Mouse (Mus musculus): Measurements from ENCODE around the gene Ror1.

Ror1 gene

GRCm38 (mm10) chr4:100435281-100436168 lies 339.9 kb downstream of the Ror1 start:
- in situ Hi-C loops (cut with MboI; ENCODE audit: low sequenced_read_pairs) = no loop called here

DNA sequence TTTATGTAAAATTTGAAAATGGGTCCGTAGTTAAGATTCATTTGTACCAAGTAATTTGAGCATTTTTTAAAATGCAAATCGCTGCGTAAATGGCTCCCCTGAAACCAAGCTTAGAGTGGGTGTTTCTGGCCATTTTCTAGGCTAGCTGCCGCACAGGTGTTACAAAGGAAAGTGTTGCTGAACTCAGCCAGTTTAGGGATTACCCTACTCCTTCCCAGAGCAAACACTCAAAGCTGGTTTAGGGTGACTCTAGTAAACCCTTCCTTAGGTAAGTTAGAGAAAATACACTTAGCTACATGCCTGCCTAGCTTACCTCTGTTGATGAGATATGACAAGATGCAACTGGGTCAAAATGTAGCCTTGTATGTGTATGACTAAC lies 340.6 kb downstream of the Ror1 start:
- in situ Hi-C loops (cut with MboI; ENCODE audit: low sequenced_read_pairs) = no loop called here

- in situ Hi-C loops (cut with MboI; ENCODE audit: low sequenced_read_pairs) = no loop called here
Measured at GRCm38 (mm10) chr4:100446897-100447296, 351.3 kb downstream of the Ror1 start.

- in situ Hi-C loops (cut with MboI; ENCODE audit: low sequenced_read_pairs) = no loop called here
Measured at GRCm38 (mm10) chr4:100462493-100463120, 367.0 kb downstream of the Ror1 start.

- in situ Hi-C loops (cut with MboI; ENCODE audit: low sequenced_read_pairs) = no loop called here
Measured at GRCm38 (mm10) chr4:100478592-100479321, 383.2 kb downstream of the Ror1 start, which contains the start of gene Ube2u. Gene Ube2u (plus strand): TSS chr4:100478849.

DNA sequence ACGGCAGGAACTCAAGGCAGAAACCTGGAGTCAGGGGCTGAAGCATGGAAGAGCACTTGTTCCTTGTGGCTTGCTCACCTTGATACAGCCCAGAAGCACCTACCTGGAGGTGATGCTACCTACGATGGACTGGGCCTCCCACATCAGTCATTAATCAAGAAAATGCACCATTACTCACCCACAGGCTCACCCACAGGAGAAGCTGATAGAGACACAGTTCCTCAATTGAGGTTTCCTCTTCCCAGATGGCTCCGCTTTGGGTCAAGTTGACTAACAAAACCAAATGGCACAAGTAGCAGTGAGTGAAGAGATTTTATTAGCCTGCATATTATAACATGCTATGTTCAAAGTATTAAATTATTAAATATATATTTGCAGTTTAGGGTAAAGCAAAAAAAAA lies 392.9 kb downstream of the Ror1 start:
- in situ Hi-C loops (cut with MboI; ENCODE audit: low sequenced_read_pairs) = no loop called here
